Mouse (Mus musculus): ENCODE measurements around the gene Susd4.

GRCm38 (mm10) chr1:182779024-182779520, 15.4 kb downstream of the Susd4 start:
- no peak for TF ChIP-seq POLR2A (IDR thresholded peaks at IDR 0.05; ENCODE audit: low read depth, low read length)
- TF ChIP-seq CTCF (IDR thresholded peaks at IDR 0.05; ENCODE audit: extremely low read depth, insufficient read depth, insufficient read length, insufficient replicate concordance): no peak

All from spleen, adult 2 months (tissue).